Mouse (Mus musculus) G1E (cell line): ENCODE data around the gene Epas1. TPM values are rescaled to one million over a fixed set of nuclear protein-coding genes. Genes with fewer than 3 reads are reported as not detected.

Experiments
- ATAC-seq: 2 replicates; pipeline ENCODE4 v1.8.0; 2016; ENCODE audit warnings: mild to moderate bottlenecking; ENCODE audit not compliant: insufficient number of reproducible peaks, poor library complexity, low FRiP score, severe bottlenecking; ENCODE audit errors: extremely low read depth
- DNase-seq: peaks from one replicate; pipeline ENCODE4 v3.0.0; 2012; ENCODE audit warnings: low spot score
- H3K27me3 ChIP-seq: 2 replicates; pipeline ENCODE4 v1.6.1; 2012; ENCODE audit warnings: mild to moderate bottlenecking, low read length, inconsistent platforms; ENCODE audit not compliant: insufficient read depth
- H3K36me3 ChIP-seq: replicated peaks from 2 replicates; pipeline ENCODE3; 2012; ENCODE audit warnings: mild to moderate bottlenecking, inconsistent platforms
- H3K4me1 ChIP-seq: 2 replicates; pipeline ENCODE4 v1.6.1; 2012; ENCODE audit warnings: low read depth, low read length, inconsistent platforms, mixed read lengths; ENCODE audit not compliant: insufficient read depth
- H3K4me3 ChIP-seq: 2 replicates; pipeline ENCODE4 v1.5.1; 2012; ENCODE audit warnings: low read depth, mild to moderate bottlenecking, inconsistent platforms, low read length, moderate library complexity, mixed read lengths
- H3K9me3 ChIP-seq: replicated peaks from 2 replicates; pipeline ENCODE4 v1.6.1; 2012; ENCODE audit warnings: inconsistent platforms
- CTCF ChIP-seq: IDR thresholded peaks from 2 replicates; pipeline ENCODE4 v1.5.1; 2012; ENCODE audit warnings: low read depth, low read length, inconsistent platforms, mixed read lengths
- GATA1 ChIP-seq: IDR thresholded peaks from 2 replicates; pipeline ENCODE4 v1.6.1; 2012; ENCODE audit warnings: borderline replicate concordance, low read length, inconsistent platforms, mixed read lengths
- GATA2 ChIP-seq: IDR thresholded peaks from 2 replicates; pipeline ENCODE4 v1.6.1; 2012; ENCODE audit warnings: low read depth, low read length, inconsistent platforms, borderline replicate concordance
- POLR2AphosphoS5 ChIP-seq: IDR thresholded peaks from 2 replicates; pipeline ENCODE4 v1.6.1; 2012; ENCODE audit warnings: low read depth, low read length, inconsistent platforms; ENCODE audit not compliant: insufficient replicate concordance
- TAL1 ChIP-seq: conservative IDR thresholded peaks from 2 replicates; pipeline ENCODE4 v1.6.1; 2012; ENCODE audit warnings: low read depth, low read length, inconsistent platforms, mixed read lengths
- polyA plus RNA-seq: library from polyadenylated mRNA; stranded (reverse); fragments of >175 nt; gene quantifications from 2 replicates; pipeline ENCODE4 v1.2.3, GENCODE M21; 2012
- total RNA-seq, 2 experiments: library from RNA; stranded (forward) in 1 of 2; stranded (reverse) in 1 of 2; fragments of 200-1000 nt in 1 of 2; fragments of >200 nt in 1 of 2; fragmentation: Nextera tagmentation in 1 of 2; gene quantifications; 2 replicates each; pipeline ENCODE4 v1.2.3; 2014 to 2017

The Epas1 gene
- total and polyA plus RNA-seq, 3 experiments: 0.05 TPM; not detected in 2

GRCm38 (mm10) chr17:86713591-86713990 lies 39.9 kb upstream of the Epas1 start:
- DNase-seq: no peak
- no peak for TF ChIP-seq POLR2AphosphoS5
- TF ChIP-seq TAL1: no peak
- no peak for TF ChIP-seq GATA1
- TF ChIP-seq CTCF: no peak
- TF ChIP-seq GATA2: no peak
- no peak overlapping the region for H3K4me3 ChIP-seq
- H3K36me3 ChIP-seq: no peaks in the 10 kb centered on the region
- H3K9me3 ChIP-seq: peaks cover 23% of the 10 kb centered on the region
- no peaks in the 10 kb centered on the region for H3K27me3 ChIP-seq
- H3K4me1 ChIP-seq: no peaks in the 10 kb centered on the region
- ATAC-seq: no peak

- DNase-seq (no peak), ATAC-seq (no peak)
- H3K9me3 ChIP-seq: peaks cover 24% of the 10 kb centered on the region
- H3K4me1 ChIP-seq: no peaks in the 10 kb centered on the region
- H3K27me3 ChIP-seq: no peaks in the 10 kb centered on the region; the same call in 1 of the 2 replicates
- no peak overlapping the region for H3K4me3 ChIP-seq
- H3K36me3 ChIP-seq: no peaks in the 10 kb centered on the region
- TF ChIP-seq GATA1 (no peak), POLR2AphosphoS5 (no peak), GATA2 (no peak), TAL1 (no peak), CTCF (no peak)
These were observed 28.6 kb upstream of the Epas1 start for GRCm38 (mm10) chr17:86724786-86725415.

GRCm38 (mm10) chr17:86726480-86726879 lies 27.0 kb upstream of the Epas1 start:
- no peak overlapping the region for H3K4me3 ChIP-seq
- no peaks in the 10 kb centered on the region for H3K4me1 ChIP-seq
- TF ChIP-seq TAL1 (no peak), GATA2 (no peak), GATA1 (no peak), CTCF (no peak), POLR2AphosphoS5 (no peak)
- no peaks in the 10 kb centered on the region; the same call in 1 of the 2 replicates for H3K27me3 ChIP-seq
- peaks cover 18% of the 10 kb centered on the region for H3K9me3 ChIP-seq
- ATAC-seq: no peak
- no peak for DNase-seq
- no peaks in the 10 kb centered on the region for H3K36me3 ChIP-seq

- H3K9me3 ChIP-seq: peaks cover 20% of the 10 kb centered on the region
- H3K36me3 ChIP-seq: no peaks in the 10 kb centered on the region
- DNase-seq (no peak), ATAC-seq (no peak)
- no peak for TF ChIP-seq GATA2
- no peak for TF ChIP-seq POLR2AphosphoS5
- TF ChIP-seq TAL1: no peak
- TF ChIP-seq GATA1: no peak
- TF ChIP-seq CTCF: no peak
- H3K4me3 ChIP-seq: no peak overlapping the region
- no peaks in the 10 kb centered on the region; the same call in 1 of the 2 replicates for H3K27me3 ChIP-seq
- peaks cover 2% of the 10 kb centered on the region; the same call in 1 of the 2 replicates for H3K4me1 ChIP-seq
These were observed 26.5 kb upstream of the Epas1 start for GRCm38 (mm10) chr17:86727031-86727430.

GRCm38 (mm10) chr17:86731273-86731672 lies 22.2 kb upstream of the Epas1 start:
- TF ChIP-seq TAL1 (no peak), POLR2AphosphoS5 (no peak)
- H3K36me3 ChIP-seq: no peaks in the 10 kb centered on the region
- H3K9me3 ChIP-seq: peaks cover 38% of the 10 kb centered on the region
- no peak overlapping the region for H3K4me3 ChIP-seq
- ATAC-seq: no peak
- H3K27me3 ChIP-seq: no peaks in the 10 kb centered on the region; the same call in 1 of the 2 replicates
- peaks cover 8% of the 10 kb centered on the region for H3K4me1 ChIP-seq
- no peak for DNase-seq

GRCm38 (mm10) chr17:86732024-86732423 lies 21.5 kb upstream of the Epas1 start:
- peaks cover 8% of the 10 kb centered on the region for H3K4me1 ChIP-seq
- DNase-seq: peak; percentile 33
- no peaks in the 10 kb centered on the region; the same call in 1 of the 2 replicates for H3K27me3 ChIP-seq
- TF ChIP-seq TAL1 (no peak), GATA1 (no peak), GATA2 (no peak), POLR2AphosphoS5 (no peak), CTCF (no peak)
- peak overlapping the region; percentile 54; the same call in 1 of the 2 replicates for H3K4me3 ChIP-seq
- peaks cover 37% of the 10 kb centered on the region for H3K9me3 ChIP-seq
- peak; percentile 89 for ATAC-seq
- no peaks in the 10 kb centered on the region for H3K36me3 ChIP-seq
